Mouse (Mus musculus) T-helper 1 cell (primary cell): Measurements from ENCODE around the gene Ldhd.

Source experiments
- in situ Hi-C: fragments of 300-600 bp; cut with MboI, MseI; formaldehyde crosslinking; loops from one replicate; pipeline ENCODE4 v1.15.1; 2025; ENCODE audit warnings: high pct_unique_total_duplicates

The Ldhd gene

DNA sequence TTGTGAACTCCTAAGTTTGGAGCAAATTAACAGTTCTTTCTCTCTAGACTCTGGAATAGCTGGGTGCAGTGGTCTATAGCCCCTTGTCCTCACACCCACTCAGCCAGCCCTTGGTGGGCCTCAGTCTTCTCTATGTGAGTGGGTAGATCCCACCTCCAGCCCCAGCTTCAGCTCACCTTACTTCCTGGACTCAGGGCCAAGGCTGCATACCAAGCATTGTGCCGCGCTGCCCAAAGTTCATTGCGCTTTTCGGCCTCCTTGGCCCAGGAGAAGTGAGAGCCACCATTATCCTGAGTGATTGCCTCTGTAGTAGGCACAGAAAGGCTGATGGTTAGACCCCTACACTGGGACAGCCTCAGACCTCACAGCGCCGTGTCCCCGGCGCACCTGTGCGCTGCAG is 2.3 kb downstream of the Ldhd start:
- in situ Hi-C loops, result loop anchor here (5.0 kb wide), 1 partner anchor 96 kb away; no protein-coding TSS in a partner anchor

DNA sequence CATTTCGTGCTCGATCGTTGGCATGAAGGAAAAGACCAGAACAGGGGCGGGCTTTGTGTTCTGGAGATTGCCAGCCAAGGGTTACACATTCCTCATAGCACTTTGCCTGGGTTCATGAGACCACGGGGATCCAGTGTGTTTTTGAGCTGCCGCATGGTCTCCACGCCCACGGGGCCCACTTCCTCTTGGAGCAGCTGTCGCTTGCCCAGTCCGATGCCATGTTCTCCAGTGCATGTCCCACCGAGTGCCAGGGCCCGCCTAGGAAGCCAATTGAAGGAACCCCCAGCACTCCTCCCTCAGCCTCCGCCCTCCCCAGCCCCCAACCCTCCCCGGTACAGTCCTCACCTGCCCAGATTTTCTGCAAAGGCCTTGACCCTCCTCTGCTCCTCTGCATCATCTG is 3.2 kb downstream of the Ldhd start:
- in situ Hi-C loops, result loop anchor here (5.0 kb wide), 1 partner anchor 95 kb away; no protein-coding TSS in a partner anchor

DNA sequence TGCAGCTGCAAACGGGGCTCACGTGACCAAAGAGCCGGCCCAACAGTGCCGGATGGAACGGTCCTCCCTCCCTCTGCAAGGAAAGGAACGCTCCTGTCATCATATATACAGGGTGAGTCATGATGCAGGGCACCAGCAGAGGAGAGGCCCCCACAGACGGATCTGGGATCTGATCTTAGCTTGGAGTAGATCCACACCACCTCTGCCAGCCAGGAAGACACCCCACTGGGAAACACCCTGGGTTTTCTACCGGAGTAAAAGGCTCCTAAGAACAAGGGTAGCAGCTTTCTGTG is 3.7 kb downstream of the Ldhd start:
- in situ Hi-C loops, result loop anchor here (5.0 kb wide), 1 partner anchor 94 kb away; no protein-coding TSS in a partner anchor

DNA sequence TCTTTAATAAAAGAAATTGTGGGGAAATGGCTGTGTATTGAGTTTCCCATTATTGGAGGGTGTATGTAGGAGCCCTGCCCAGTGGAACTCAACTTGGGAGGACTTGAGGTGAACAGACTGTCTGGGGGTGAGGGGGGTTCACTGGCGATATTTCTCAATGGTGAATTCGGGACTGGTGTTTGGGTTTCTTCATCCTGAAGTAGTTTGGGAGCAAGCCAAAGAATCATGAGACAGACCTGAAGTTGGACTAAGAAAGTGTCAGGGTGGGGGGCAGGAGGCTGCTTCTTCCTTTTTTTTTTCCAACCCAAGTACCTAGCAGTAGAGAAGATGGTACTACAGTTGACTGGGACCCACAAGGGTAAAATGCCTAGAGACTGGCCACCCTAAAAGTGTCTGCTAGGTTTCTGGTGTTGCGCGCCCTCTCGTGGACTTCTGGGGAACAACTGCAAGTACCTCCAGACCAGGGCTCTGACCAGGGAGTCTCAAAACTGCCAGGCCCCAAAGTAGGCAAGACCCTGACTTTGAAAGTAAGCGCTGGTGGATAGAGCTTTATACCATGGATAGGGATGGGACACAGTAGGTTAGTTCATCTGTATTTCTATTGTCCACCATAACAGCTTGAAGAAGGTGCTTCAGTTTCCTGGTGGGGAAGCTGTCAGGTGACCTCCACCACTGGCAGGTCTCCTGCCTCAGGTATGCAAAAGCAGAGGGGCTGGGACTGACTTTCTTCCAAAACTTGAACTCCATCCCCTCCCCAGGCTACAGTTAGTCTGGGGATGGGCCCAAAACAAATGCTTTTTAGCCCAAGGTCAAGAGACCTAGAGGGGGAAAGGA is 4.3 kb downstream of the Ldhd start:
- in situ Hi-C loops, result loop anchor here (5.0 kb wide), 1 partner anchor 94 kb away; no protein-coding TSS in a partner anchor

DNA sequence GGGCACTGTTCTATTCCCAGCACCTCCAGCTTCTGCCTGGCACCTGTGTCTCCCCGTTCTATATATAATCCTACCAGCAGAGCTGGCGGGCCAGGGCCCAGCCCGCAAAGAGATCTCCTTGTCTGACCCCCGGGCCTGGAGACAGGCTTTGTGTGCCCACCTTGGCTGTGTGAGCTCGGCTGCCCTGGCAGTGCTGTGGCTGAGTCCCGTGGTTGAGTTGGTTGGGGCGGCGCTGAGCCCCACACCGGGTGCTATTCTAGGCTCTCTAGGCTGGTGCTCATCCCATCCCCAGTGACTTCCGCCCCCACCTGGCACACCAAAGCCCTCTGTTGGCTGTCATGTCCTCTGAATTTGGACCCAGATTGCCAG is 5.3 kb downstream of the Ldhd start:
- in situ Hi-C loops, result loop anchor here (5.0 kb wide), 1 partner anchor 93 kb away; no protein-coding TSS in a partner anchor

DNA sequence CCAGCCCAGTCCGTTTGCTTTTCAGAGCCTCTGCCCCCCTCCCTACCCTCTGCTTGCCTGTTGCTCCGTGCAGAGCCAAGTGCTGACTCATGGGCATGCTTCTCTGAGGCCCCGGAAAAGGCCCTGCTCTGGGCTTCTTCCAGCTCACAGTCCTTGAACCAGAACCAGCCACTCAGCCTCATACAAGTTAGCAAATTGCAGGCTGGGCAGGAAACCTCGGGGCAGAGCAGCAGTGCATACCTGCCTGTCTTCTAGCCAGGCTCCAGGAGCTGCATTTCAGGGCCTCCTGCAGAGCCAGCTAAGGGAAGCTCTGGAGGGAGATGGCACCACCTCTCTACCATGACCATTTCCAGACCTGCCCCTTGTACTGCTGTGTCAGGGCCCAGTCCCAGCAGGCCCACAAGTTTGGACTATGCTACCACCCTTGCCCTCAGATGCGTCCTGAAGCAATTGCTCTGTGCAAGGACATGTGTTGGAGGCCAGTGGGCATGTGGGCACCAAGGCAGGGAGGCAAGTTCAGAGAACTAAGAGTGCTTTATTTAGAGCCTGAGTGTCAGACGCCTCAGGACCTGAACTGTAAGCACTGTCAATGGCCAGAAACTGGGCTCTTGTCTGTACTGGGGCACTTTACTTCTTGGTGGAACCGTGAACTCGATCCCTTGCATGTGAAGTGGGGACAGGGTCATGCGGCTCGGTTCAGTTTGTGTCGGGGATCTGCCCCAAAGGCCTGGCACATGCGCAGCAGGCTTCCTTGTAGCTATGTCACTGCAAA is 5.9 kb downstream of the Ldhd start:
- in situ Hi-C loops, result no loop called here

DNA sequence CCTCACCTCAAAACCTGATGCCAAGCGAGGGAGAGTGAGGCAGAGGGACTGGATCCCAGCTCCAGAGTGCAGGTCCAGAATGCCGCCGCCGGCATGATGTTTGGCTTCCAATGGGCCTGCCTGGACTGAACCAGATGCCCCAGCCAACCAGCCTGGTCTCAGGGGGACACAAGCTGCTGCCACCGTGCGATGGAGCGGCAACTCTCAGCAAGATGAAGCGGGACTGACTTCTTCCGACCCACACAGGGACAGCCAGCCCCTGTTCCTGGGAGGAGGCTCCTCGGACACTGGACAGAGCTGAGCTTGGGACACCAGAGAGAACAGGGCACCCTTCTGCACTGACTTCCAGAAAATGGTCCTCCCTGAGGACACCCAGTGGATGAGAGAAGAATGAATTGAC is 7.6 kb downstream of the Ldhd start:
- in situ Hi-C loops, result no loop called here

DNA sequence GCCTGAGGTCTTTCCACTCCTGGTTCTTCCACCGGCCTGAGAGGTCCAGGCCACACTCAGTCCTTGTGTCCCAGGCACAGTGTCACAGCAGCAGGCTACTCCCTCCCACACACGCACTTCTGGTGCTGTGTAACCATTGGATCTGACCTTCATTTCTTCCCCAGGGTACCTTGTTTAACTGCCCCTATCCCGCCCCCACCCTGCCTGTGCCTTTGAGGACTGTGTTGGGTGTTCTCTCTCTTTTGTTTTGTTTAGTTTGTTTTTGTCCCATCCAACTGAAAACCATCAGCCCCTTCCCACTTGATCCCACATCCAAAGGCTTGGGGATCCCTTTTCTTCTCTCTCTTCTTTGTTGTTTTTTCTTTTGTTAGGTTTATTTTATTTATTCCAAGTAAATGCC is 8.1 kb downstream of the Ldhd start:
- in situ Hi-C loops, result no loop called here

DNA sequence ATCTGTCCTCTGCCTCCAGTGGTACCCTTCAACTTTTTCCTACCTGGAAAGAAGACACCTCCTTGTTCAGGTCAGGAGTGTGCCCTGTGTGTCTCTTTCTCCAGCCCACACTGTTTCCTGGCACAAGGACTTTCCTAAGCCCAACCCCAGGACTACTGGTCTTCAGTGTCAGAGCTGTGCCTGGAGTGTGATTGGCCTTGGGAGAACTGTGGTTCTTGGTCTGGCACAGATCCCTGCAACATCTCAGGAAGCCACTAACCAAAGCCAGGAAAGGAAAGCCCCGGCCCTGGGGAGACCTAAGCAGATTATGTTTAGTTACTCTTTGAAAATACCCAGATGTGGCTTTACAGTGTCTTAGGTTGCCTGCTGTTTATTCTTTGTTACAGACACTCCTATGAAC is 10.2 kb downstream of the Ldhd start:
- in situ Hi-C loops, result no loop called here

DNA sequence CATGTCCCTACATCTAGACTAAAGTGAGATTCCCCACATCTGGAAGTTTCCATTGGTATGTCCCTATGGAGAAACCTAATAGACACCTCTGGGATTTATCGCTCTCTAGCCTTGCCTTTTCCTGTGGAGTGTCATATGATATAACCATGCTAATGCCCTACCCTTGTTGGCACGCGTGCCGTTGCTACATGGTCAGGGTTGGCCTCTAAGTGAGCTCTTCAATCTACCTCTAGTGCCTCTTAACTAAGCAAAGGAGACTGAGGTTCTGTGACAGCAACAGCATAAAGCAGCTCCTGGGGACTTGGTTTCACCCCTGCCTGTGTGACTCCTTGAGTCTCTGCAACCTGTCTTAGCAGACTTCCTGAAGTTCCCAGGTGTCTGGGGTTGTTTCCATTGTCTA is 11.9 kb downstream of the Ldhd start:
- in situ Hi-C loops, result no loop called here

DNA sequence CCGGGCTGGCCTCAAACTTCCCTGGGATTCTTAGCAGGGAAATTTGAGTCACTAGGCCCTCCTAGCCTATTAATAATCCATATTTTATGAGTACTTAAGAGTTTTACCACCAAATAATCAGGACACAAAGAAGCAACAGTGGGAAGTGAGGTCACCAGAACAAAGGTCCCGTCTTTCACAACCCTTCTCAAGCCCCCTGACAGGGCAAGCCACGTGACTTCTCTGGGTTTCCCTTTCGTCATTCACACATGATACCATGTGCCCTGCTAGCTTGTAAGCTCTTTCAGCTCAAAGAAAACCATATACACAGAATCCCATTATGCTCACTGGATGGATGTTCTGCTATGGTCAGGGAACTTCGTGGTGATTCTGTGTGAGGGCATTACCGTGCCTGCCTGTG is 12.4 kb downstream of the Ldhd start:
- in situ Hi-C loops, result no loop called here

DNA sequence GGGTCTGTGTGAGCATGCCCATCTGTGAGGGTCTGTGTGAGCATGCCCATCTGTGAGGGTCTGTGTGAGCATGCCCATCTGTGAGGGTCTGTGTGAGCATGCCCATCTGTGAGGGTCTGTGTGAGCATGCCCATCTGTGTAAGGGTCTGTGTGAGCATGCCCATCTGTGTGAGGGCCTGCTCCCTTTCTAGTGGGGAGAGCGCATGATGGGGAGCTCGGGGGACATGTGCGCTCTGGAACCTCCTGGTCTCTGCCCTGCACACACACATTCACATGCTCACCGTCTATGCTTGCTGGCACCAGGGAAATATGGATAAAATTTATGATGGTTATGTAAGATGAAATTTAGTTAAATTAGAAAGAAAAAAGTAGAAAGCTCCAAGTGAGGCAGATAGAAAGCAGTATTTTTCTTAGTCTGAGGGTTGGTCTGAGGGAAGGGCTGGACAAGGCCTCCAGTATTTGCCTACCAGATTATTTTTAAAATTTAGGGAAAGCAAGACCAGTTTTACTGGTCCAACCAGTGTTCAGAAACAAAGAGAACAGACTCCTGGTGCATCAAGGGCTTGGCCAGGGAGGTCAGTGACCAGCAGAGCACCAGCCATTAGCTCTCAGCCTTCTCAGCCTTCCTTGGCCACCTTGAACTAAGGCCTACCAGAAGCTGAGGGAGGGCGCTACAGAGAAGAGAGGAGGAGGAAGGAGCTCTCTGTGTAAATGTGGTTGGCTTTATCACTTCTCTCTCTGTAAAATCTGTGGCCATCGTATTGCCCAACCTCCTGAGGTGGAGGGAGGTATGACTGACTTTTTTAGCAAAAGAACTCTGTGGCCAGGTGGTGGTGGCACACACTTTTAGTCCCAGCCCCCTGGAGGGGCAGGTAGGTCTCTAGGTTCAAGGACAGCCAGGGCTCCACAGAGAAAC is 15.1 kb downstream of the Ldhd start:
- in situ Hi-C loops, result no loop called here

DNA sequence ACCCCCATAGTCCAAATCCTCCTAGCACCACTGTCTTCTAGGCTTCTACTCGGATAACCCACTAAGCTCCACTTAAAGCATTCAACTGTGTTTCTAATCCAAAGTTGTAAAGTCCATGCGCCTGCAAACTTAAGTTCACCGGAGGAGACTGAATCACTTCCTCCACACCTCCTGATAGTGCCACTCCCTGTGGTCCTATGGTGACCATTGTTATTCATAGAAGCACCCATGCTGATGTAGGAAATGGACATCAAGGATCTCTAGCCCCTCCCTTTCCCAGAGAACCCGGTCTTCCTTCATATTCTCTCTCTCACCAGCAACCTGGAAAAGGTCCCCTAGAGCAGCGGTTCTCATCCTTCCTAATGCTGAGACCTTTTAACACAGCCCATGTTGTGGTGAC is 17.0 kb downstream of the Ldhd start:
- in situ Hi-C loops, result no loop called here

DNA sequence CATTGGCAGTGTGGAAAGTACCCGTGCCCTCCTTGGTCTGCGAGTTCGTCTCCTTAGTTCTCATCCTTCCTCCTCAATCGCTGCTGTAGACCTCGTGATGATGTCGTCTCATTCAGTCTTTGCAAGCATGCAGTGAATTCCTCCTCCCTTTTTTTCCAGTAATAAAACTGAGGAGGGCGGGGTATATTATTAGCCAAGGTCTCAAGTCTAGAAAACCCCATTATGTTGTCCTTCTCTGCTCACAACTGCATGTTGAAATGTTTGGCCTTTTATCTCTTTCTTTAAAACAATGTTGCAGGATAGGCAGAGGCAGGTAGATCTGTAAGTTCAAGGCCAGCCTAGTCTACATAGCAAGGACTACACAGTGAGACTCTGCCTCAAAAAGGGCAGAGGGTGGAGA is 22.8 kb downstream of the Ldhd start:
- in situ Hi-C loops, result no loop called here

DNA sequence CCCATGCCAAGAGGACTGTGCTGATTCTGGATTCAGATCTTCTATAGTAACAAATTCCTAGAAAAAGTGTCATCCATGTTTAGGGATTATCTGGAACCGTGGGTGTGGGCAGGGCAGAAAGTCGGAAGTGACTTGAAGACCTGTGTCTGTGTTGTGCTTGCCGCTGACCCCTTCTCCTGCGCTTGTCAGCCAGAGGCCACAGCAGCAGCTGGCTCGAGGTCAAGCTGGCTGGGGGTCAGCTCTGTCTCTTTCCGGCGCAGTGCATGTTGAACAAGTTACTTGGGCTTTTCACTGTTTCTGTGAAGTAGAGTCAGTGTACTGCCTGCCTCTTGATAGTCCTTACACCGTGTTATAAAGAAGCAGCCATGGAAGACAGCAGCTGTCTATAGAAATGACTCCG is 23.2 kb downstream of the Ldhd start:
- in situ Hi-C loops, result no loop called here

DNA sequence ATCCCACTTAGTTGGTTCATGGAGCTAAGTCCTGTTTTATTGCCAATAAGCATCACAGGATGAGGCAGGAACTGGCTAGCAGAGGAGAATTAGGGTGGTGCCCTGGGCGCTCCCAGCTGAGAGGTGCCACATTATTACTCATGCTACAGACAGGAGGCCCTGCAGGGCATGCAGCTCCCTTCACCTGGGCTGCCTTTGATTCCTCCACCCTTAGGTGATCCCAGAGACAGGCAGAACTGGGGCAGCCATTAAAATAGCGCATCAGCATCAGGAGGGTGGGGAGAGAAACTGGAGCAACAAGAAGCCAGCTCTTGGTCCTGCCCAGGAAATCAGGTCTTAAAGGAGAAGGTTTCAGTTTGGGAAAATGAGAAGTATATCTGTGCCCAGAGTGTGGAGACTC is 25.2 kb downstream of the Ldhd start:
- in situ Hi-C loops, result no loop called here

DNA sequence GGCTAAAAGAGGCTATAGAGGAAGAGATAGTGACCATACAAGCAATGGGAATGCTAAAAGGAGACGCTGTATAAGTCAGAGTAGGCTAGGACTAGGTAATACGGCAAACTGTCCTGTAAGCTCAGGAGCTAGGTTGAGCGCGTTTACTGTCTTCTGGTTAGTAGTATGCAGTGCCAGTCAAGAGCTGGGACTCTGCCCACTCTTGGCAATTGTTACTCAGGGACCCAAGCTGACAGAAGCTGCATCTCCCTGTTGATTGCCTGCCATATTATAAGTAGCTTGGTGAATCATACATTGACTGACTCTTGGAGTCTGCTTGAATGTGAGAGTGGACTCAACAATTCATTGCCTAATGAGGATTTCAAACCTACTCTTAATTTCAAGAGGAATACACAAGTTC is 28.1 kb downstream of the Ldhd start:
- in situ Hi-C loops, result no loop called here

DNA sequence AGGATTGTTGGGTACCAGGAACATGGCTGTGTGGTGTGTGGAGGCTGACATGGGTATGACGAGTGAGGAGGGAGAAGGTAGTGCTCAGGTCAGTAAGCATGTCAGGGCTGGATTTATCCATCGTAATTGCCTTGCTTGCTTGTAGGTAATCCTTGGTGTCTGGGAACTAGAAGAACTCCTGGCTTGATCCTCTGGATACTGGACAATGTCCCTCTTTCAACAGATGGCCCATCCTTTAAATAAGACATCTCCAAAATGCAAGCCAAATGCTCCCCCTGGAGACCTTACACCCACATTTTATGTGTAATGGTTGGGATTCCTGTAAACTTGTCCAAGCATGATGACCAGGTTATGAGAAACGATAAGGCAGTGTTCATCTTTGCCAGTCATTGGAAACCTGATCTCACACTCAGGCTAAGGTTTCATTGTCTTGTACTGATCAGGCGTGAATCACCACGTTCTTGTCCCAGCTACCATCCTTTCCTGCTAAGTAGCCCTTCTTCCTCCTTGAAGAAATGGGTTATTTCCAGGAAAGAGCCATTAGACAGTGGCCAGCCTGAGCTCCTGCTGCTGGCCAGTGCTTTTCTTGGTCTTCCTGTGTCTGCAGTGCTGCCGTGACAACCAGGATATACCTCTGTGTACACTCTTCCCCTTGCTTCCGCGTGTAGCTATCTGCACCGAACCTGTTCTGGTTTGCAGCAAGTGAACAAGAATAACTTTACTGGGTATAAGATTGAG is 30.3 kb downstream of the Ldhd start:
- in situ Hi-C loops, result no loop called here

DNA sequence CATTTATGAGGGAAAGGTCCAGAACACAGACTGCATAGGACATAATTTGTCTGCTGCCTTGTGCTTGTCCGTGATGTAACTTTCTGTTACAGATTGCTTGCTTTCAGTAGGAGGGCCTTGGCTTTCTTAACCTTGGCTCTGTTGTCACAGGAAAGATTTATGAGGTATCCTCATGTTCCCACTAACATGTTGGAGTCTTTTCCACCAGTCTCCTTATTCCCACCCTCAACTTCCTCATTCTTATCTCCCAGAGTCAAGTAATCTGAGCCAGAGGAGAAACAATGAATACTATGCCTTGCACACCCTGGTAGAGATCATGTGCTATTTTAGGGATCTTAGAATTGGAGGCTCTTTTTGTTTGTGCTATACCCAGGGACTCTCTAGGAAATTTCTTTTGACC is 32.9 kb downstream of the Ldhd start:
- in situ Hi-C loops, result no loop called here

DNA sequence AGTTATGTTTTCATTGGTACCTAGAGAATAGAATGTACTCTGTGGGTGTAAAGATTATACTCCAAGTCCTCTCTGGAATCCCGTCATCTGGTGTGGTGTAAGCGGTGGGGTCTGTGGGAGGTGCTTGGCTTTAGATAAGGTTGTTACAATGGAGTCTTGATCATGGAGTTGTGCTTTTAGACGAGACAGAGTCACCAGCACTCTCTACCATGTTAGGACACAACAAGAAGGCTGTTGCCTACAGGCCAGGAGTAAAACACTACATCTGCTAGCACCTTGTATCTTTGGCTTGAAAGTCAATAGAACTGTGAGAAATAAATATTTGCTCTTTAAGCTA is 33.7 kb downstream of the Ldhd start:
- in situ Hi-C loops, result no loop called here

DNA sequence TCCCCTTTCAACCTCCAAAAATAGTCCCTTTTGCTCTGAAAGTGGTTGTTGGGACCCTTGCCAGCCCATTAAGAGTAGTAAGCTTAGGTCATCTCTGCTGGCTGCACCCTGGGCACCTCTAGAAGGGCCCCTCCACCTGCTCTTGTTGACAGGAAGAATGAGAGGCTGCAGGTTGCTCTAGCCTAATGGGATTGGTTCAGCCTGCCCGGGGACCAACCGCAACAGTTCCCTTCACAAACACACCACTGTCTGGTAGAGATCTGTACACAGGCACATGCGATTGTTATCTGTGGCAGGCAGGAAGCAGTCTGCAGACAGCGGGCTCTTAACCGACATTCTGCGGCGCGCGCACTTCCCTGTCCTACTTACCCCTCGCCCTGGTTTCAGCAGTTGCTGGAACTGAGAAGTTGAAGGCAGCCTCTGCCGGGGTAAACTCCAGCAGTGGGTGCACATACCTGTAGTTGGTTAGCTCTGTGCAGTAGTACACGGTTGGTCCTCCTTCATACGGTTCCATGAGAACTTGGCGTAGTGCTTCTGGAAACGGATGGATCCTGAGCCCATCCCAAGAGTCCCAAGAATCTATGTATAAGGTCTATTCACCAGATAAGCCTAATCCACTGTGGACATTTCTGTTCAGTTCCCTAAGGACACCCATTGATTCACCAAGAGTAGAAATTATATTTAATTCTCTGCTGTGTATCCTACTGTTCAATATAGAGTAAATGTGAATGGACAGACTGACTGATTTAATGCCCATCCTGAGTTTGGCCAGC is 34.3 kb downstream of the Ldhd start:
- in situ Hi-C loops, result no loop called here
